Mouse (Mus musculus): ENCODE results near the gene Ice1. TPM values are rescaled to one million over a fixed set of nuclear protein-coding genes. Genes with fewer than 3 reads are reported as not detected.

The Ice1 gene
- total RNA-seq (2021): 10 to 100 TPM; 27.5 TPM
- long read RNA-seq, experiment 1, partial matches to known transcripts: 3 of 3 reads
- long read RNA-seq, experiment 1, other reads (novel, unspliced or antisense): 0 of 3 reads
- long read RNA-seq, experiment 2, partial matches to known transcripts: 0 of 2 reads
- long read RNA-seq, experiment 2, other reads (novel, unspliced or antisense): 2 of 2 reads

- DNase-seq: no peak
These were observed at the start of gene Ice1 for GRCm38 (mm10) chr13:70637282-70637661. TSS of gene Ice1 (minus strand) at chr13:70637634.

GRCm38 (mm10) chr13:70685825-70686224 lies 48.4 kb upstream of the Ice1 start:
- DNase-seq: no peak

GRCm38 (mm10) chr13:70684976-70685609 lies 47.7 kb upstream of the Ice1 start:
- no peak for DNase-seq

- no peak for DNase-seq
These were observed 44.2 kb upstream of the Ice1 start for GRCm38 (mm10) chr13:70681411-70682183.

GRCm38 (mm10) chr13:70680316-70680715 lies 42.9 kb upstream of the Ice1 start:
- no peak for DNase-seq

- no peak for DNase-seq
These were observed 40.3 kb upstream of the Ice1 start for GRCm38 (mm10) chr13:70677689-70678088.

- DNase-seq: no peak
These were observed 39.1 kb upstream of the Ice1 start for GRCm38 (mm10) chr13:70676243-70677183.

GRCm38 (mm10) chr13:70674998-70675397 lies 37.6 kb upstream of the Ice1 start:
- no peak for DNase-seq

- no peak for DNase-seq
These were observed 32.6 kb upstream of the Ice1 start for GRCm38 (mm10) chr13:70670080-70670479.

- no peak for DNase-seq
These were observed 22.3 kb upstream of the Ice1 start for GRCm38 (mm10) chr13:70659715-70660114.

- DNase-seq: no peak
These were observed 19.3 kb upstream of the Ice1 start for GRCm38 (mm10) chr13:70656741-70657140.

- no peak for DNase-seq
These were observed 18.9 kb upstream of the Ice1 start for GRCm38 (mm10) chr13:70656329-70656728.

- DNase-seq: peak; percentile 26 to 43
These were observed 18.1 kb upstream of the Ice1 start for GRCm38 (mm10) chr13:70655570-70655969.

GRCm38 (mm10) chr13:70654091-70654770 lies 16.8 kb upstream of the Ice1 start:
- peak; percentile 34 to 51 for DNase-seq

GRCm38 (mm10) chr13:70653457-70653856 lies 16.0 kb upstream of the Ice1 start:
- peak in 1 of 2 experiments; percentile 40 for DNase-seq

- peak; percentile 66 to 79 for DNase-seq
These were observed 12.6 kb upstream of the Ice1 start for GRCm38 (mm10) chr13:70650011-70650436.

GRCm38 (mm10) chr13:70645968-70646505 lies 8.6 kb upstream of the Ice1 start:
- DNase-seq: no peak

GRCm38 (mm10) chr13:70644083-70644462 lies 6.6 kb upstream of the Ice1 start:
- DNase-seq: no peak

GRCm38 (mm10) chr13:70643408-70644082 lies 6.1 kb upstream of the Ice1 start:
- peak; percentile 30 to 54 for DNase-seq

GRCm38 (mm10) chr13:70641941-70642340 lies 4.5 kb upstream of the Ice1 start:
- DNase-seq: no peak

GRCm38 (mm10) chr13:70641381-70641780 lies 3.9 kb upstream of the Ice1 start:
- DNase-seq: no peak

Measured in adrenal gland, postnatal 36 days (tissue).